Mouse (Mus musculus) kidney, postnatal 4 days (tissue): ENCODE measurements around the gene Vmn1r41.

Experiments
- DNase-seq, 2 experiments: peaks; one replicate each; pipeline ENCODE4 v3.0.0; 2021; ENCODE audit warnings: mixed read lengths in 2 of 2

Vmn1r41 gene

GRCm38 (mm10) chr6:89740466-89740865 lies at the start of gene Vmn1r41:
TSS of gene Vmn1r41 (plus strand) at chr6:89740766.
- no peak for DNase-seq

GRCm38 (mm10) chr6:89706624-89707023 lies 33.9 kb upstream of the Vmn1r41 start:
- no peak for DNase-seq

GRCm38 (mm10) chr6:89707240-89707639 lies 33.3 kb upstream of the Vmn1r41 start, which contains the start of gene Vmn1r40:
TSS of gene Vmn1r40 (plus strand) at chr6:89707540.
- no peak for DNase-seq

- DNase-seq: no peak
These were observed 22.5 kb upstream of the Vmn1r41 start for GRCm38 (mm10) chr6:89718051-89718450.

- DNase-seq: no peak
These were observed 2.2 kb downstream of the Vmn1r41 start for GRCm38 (mm10) chr6:89742811-89743210.

- no peak for DNase-seq
These were observed 49.7 kb downstream of the Vmn1r41 start for GRCm38 (mm10) chr6:89790231-89790630.
